Mouse (Mus musculus) MEL (cell line): ENCODE measurements around the gene Piga.

Experiments used
- BHLHE40 ChIP-seq: IDR thresholded peaks from 2 replicates; pipeline ENCODE4 v1.6.1; 2012; ENCODE audit warnings: low read depth, mild to moderate bottlenecking, inconsistent platforms, low read length, improper control_type of control experiment, borderline replicate concordance
- CHD2 ChIP-seq: IDR thresholded peaks from 2 replicates; pipeline ENCODE4 v1.6.1; 2011; ENCODE audit warnings: low read length, improper control_type of control experiment
- GABPA ChIP-seq: IDR thresholded peaks from 2 replicates; pipeline ENCODE4 v1.6.1; 2012; ENCODE audit warnings: low read depth, mild to moderate bottlenecking, inconsistent platforms, low read length, improper control_type of control experiment, moderate library complexity
- HCFC1 ChIP-seq: IDR thresholded peaks from 2 replicates; pipeline ENCODE4 v1.6.1; 2012; ENCODE audit warnings: low read depth, mild to moderate bottlenecking, inconsistent platforms, low read length, improper control_type of control experiment, moderate library complexity
- NELFE ChIP-seq: IDR thresholded peaks from 2 replicates; pipeline ENCODE4 v1.6.1; 2011; ENCODE audit warnings: low read depth, low read length, improper control_type of control experiment
- POLR2A ChIP-seq, 2 experiments: IDR thresholded peaks; 2 replicates each; pipeline ENCODE4 v1.6.1; 2011 to 2012; ENCODE audit warnings: low read length in 2 of 2, mild to moderate bottlenecking in 2 of 2, control low read depth in 1 of 2, improper control_type of control experiment in 1 of 2, low read depth in 1 of 2, moderate library complexity in 1 of 2; ENCODE audit not compliant: control insufficient read depth in 1 of 2, insufficient read depth in 1 of 2, poor library complexity in 1 of 2
- RAD21 ChIP-seq: IDR thresholded peaks from 2 replicates; pipeline ENCODE4 v1.6.1; 2011; ENCODE audit warnings: mild to moderate bottlenecking, low read depth, low read length, improper control_type of control experiment
- ZC3H11A ChIP-seq: IDR thresholded peaks from 2 replicates; pipeline ENCODE4 v1.6.1; 2012; ENCODE audit warnings: low read depth, mild to moderate bottlenecking, inconsistent platforms, low read length, improper control_type of control experiment

DNA sequence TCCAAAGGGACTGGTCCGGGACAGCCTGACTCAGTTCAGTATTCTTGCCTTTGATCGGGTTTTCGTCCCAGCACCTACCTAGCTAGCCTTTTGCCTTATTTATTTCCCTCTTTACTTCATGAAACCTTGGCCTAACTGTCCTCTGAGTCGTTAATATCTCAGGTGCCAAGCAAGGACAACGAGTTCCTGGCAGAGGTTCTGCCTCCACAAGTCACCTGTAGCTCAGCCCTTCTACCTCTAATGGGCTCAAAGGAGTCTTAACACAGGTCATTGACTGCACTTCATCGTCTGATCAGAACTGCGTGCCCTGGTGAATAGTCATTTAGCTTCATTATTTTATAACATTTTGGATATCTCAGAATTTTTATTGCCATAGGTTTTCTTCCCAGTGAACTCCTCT is 19.9 kb downstream of the Piga start:
- TF ChIP-seq HCFC1 (no peak), POLR2A (IDR thresholded peaks at IDR 0.05; ENCODE audit: control insufficient read depth in 1 of 2, insufficient read depth in 1 of 2, low read depth in 1 of 2, low read length in 2 of 2, poor library complexity in 1 of 2) (no peak), BHLHE40 (no peak), NELFE (no peak), RAD21 (no peak), GABPA (no peak), ZC3H11A (no peak), CHD2 (no peak)
